Mouse (Mus musculus): ENCODE results near the gene Dnah8. TPM values are rescaled to one million over a fixed set of nuclear protein-coding genes. Genes with fewer than 3 reads are reported as not detected.

The Dnah8 gene
- polyA plus RNA-seq, 2 experiments from 2014 or later: 22.6 to 23.4 TPM

- ATAC-seq: no peak
Measured at GRCm38 (mm10) chr17:30825731-30826304, 201.7 kb downstream of the Dnah8 start.

DNA sequence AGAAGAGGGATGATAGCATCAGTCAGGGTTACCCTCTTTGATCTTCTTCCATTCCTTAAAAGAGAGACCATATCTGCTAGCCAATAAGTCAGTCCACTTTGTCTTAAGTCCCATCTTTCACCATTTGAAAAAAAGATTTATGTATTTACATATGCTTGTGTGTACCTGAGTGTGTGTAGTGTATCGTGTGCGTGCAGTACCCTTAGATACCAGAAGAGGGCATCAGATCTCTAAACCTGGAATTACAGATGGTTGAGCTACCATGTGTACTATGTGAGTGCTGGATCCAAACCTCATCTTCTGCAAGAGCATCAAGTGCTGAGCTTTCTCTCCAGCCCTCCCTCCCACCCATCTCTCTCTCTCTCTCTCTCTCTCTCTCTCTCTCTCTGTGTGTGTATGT lies 207.0 kb downstream of the Dnah8 start:
- ATAC-seq: no peak

DNA sequence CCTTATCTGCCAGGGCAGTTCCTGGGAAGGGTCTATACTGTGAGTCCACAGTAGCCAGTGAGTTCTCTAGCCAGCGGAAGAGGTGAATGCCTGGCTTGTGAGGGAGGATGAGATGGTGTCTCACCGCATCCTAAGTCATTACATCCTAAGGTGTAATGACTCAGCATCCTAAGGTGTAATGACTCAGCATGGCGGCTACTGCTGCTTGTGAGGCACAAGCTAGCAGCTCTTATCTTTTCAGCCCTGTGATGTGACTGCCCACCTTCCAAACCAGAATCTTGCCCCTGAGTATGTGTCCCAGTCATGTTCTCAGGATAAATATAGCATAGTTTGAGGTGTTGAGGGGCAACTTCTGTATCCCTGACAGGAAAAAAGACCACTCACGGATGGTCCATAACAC lies 211.3 kb downstream of the Dnah8 start:
- no peak for ATAC-seq

- ATAC-seq: no peak
Measured at GRCm38 (mm10) chr17:30837031-30837430, 212.9 kb downstream of the Dnah8 start.

GRCm38 (mm10) chr17:30840046-30840445 lies 215.9 kb downstream of the Dnah8 start:
- ATAC-seq: no peak

DNA sequence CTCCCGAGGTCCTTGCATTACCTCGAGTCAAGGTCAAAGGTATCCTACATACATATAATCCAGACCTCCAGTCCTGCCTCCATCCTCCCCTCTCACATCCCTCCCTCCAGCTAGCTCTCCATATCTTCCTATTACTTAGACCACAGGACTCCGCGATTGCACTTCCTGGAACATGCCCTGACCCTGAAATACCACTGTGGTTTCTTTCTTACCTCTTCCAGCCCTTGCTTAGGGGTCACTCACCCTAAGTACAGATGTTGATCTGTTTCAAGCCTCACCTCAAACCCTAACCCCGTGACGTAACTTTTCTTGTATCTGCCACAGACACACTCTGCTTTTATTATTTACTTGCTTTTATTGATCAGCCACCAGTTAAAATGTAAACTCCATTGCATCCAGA lies 218.2 kb downstream of the Dnah8 start:
- ATAC-seq: no peak

- ATAC-seq: no peak
Measured at GRCm38 (mm10) chr17:30844321-30844791, 220.2 kb downstream of the Dnah8 start.

GRCm38 (mm10) chr17:30847498-30847897 lies 223.3 kb downstream of the Dnah8 start:
- no peak for ATAC-seq

- ATAC-seq: no peak
Measured at GRCm38 (mm10) chr17:30848086-30848485, 223.9 kb downstream of the Dnah8 start.

DNA sequence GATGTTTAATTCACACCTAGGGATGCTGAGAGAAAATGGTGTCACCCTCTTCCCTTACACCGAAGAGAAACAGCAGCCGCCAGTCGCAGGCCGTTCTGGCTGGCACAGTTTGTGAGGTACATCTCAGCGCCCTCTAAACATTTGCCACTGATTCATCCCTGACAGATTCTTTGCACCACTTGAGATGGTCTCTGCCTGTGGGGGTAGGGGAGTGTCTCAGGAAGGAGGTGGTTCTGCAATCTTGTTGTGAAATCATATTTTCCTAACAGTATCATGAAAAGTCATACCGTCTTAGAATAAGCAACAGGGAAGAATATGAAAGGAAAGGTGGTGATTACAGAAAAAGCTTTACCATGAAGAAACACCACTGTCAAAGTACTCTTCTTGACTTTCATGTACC lies 224.7 kb downstream of the Dnah8 start:
- ATAC-seq: no peak

GRCm38 (mm10) chr17:30849813-30850212 lies 225.7 kb downstream of the Dnah8 start:
- ATAC-seq: no peak

- no peak for ATAC-seq
Measured at GRCm38 (mm10) chr17:30852345-30852744, 228.2 kb downstream of the Dnah8 start.

- ATAC-seq: no peak
Measured at GRCm38 (mm10) chr17:30857347-30857746, 233.2 kb downstream of the Dnah8 start.

- ATAC-seq: no peak
Measured at GRCm38 (mm10) chr17:30858586-30859259, 234.6 kb downstream of the Dnah8 start.

DNA sequence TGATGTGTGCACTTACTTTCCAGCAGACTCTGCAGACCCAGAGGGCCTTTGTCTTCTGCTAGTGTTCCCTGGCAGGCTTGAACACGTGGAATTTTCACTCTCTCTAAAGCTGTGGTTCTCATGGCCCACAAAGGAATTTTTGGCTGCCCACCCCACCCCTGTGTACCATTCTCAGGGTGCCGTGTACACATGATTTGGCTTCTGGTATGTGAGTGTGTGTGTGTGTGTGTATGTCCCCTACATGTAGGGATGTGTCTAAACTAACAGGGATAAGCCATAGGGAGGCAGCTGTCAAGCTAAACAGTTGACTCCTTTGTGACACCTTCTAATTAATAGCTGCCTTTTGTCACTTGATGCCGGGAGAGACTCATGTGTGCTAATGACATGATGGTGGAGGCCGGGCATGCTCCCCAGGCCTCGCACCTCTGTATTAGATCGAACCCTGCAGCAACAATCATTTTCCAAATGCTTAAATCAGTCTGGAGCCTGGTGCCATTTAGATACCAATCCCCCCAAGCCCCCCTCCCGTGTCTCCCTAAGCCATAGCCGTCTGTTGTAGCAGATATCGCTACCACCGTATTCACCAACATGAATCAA lies 235.9 kb downstream of the Dnah8 start:
- no peak for ATAC-seq

DNA sequence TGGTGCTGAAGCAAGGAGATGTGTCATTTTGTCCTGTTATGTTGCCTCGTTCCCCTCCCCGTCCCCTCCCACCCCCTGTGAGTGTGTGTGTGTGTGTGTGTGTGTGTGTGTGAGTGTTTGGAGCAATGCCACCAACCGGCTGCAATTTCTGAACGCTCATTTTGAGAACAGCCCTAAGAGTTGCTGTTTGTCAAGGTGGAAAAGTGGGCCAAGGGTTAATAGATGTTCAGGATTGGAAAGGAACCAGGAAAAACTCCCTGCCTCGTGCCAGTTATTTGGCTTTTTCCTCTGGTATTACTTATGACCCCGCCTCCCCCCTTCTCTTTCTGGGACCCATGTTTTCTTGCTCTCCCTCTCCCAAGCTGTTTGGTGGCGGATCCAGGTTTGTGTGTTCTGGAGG lies 236.5 kb downstream of the Dnah8 start:
- ATAC-seq: no peak

DNA sequence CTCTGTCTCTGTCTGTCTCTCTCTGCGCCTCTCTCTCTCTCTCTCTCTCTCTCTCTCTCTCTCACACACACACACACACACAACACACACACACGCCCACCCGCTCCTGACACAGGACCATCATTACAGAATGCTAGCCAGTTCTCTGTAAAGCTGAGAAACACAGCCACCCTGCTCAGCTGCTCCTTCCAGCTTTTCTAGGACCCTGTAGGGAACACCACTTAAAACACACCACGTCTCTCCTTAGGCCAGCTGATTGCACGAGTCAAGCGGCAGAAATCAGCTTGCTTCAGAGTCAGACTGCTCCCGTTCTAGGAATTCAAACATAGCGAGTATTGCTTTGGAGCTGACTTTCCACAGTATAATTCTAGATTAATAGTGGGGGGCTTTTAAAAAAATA lies 242.1 kb downstream of the Dnah8 start:
- no peak for ATAC-seq

- no peak for ATAC-seq
Measured at GRCm38 (mm10) chr17:30866966-30867365, 242.8 kb downstream of the Dnah8 start.

- no peak for ATAC-seq
Measured at GRCm38 (mm10) chr17:30871040-30871439, 246.9 kb downstream of the Dnah8 start.

GRCm38 (mm10) chr17:30874276-30874675 lies 250.1 kb downstream of the Dnah8 start:
- no peak for ATAC-seq

DNA sequence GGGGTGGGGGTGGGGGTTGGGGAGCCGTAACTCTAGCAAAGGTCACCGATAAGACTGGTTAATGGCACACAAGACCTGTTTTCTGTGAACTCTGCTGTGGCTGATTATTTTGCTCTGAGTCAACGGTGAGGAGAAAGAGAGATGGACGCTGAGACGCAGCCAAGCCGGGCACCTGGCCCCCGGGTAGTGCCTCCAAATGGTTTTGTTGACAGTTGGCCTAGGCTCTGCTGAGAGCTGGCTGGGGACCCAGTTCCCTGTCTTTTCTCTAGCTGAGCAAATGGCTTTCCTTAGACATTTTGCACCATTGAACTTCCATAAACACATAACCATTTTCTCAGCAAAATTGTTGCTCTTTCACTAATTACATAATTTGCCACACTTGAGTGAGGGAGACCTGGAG lies 253.3 kb downstream of the Dnah8 start:
- no peak for ATAC-seq

DNA sequence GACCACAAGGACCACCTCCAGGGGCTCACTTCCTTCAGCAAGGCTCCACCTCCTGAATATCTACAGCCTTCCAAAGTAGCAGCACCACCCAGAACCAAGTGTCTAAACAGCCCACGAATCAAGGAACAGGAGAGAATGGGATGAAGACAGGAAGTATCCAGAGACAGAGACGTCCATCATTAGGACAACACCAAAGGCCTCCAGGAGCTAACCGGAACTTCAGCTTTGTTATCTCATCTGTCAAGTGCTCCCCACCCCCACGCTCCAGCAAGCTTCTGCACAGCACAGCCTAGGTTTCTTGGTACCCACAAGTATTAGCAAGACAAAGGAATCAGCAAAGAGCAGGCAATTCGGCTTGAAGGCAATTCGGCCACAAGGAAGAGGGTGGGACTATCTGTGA lies 254.5 kb downstream of the Dnah8 start:
- ATAC-seq: no peak

DNA sequence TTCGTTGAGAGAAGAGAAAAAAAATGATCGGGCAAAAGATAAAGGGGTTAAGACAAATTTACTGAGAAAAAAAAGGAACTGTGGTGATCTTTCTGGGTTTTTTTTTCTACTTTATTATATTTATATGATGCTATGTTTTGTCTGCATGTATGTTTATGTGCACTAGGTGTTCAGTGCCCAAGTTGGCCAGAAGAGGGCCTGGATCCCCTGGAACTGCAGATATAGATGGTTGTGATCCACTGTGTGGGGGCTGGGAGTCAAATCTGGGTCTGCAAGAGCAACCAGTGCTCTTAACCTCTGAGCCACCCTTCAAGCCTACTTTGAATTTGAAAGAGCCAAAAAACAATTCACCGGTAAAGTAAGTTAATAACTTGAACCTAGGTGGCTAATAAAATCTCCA lies 256.2 kb downstream of the Dnah8 start:
- no peak for ATAC-seq

DNA sequence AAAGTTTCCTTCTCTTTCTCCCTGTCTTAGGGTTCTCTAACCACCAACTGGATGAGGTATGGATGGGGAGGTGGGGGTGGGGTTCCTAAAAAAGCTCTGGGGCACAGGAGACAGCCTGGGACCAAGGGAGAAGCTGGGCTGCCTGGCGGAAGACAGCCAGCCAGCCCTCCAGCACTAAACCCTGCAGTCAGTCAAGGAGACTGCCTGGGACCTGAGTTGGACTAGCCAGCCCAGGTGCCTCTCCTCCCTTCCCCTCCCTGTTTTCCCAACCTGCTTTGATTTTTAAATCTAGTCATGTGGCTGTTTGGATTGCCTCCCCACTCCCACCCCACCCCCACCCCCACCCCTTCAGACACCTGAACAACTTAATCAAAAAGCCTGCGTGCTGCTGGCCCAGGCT lies 256.8 kb downstream of the Dnah8 start:
- ATAC-seq: no peak

Data from CD4-positive, CD25-positive, alpha-beta regulatory T cell, adult 4 months (primary cell).